Mouse (Mus musculus) frontal cortex, postnatal 25 days (tissue): Measurements from ENCODE around the gene Trim62.

ENCODE experiments used
- DNase-seq, 2 experiments: peaks; one replicate each; pipeline ENCODE4 v3.0.0; 2022; ENCODE audit warnings: low spot score in 2 of 2

The Trim62 gene

GRCm38 (mm10) chr4:128885540-128885939 is 2.2 kb downstream of the Trim62 start:
- DNase-seq, result no peak

- no peak for DNase-seq
Observed at GRCm38 (mm10) chr4:128886571-128886970, 3.2 kb downstream of the Trim62 start.

- DNase-seq, result no peak
Observed at GRCm38 (mm10) chr4:128887026-128887425, 3.6 kb downstream of the Trim62 start.

- DNase-seq, result no peak
Observed at GRCm38 (mm10) chr4:128887641-128888091, 4.3 kb downstream of the Trim62 start.

- no peak for DNase-seq
Observed at GRCm38 (mm10) chr4:128888436-128888990, 5.1 kb downstream of the Trim62 start.

- DNase-seq, result no peak
Observed at GRCm38 (mm10) chr4:128889752-128890630, 6.6 kb downstream of the Trim62 start.

GRCm38 (mm10) chr4:128891157-128891556 is 7.8 kb downstream of the Trim62 start:
- peak in 1 of 2 experiments; percentile 37 for DNase-seq

- DNase-seq, result no peak
Observed at GRCm38 (mm10) chr4:128891746-128892145, 8.4 kb downstream of the Trim62 start.

GRCm38 (mm10) chr4:128892188-128892587 is 8.8 kb downstream of the Trim62 start:
- no peak for DNase-seq

GRCm38 (mm10) chr4:128894112-128894511 is 10.7 kb downstream of the Trim62 start:
- DNase-seq, result no peak

- no peak for DNase-seq
Observed at GRCm38 (mm10) chr4:128895841-128896240, 12.5 kb downstream of the Trim62 start.

GRCm38 (mm10) chr4:128896667-128897066 is 13.3 kb downstream of the Trim62 start:
- DNase-seq, result no peak

GRCm38 (mm10) chr4:128897911-128898421 is 14.6 kb downstream of the Trim62 start:
- DNase-seq, result no peak

- peak; percentile 53 to 64 for DNase-seq
Observed at GRCm38 (mm10) chr4:128899332-128899731, 16.0 kb downstream of the Trim62 start.

- DNase-seq, result no peak
Observed at GRCm38 (mm10) chr4:128900484-128900883, 17.1 kb downstream of the Trim62 start.

- no peak for DNase-seq
Observed at GRCm38 (mm10) chr4:128902390-128902789, 19.0 kb downstream of the Trim62 start.

- DNase-seq, result no peak
Observed at GRCm38 (mm10) chr4:128904035-128904800, 20.8 kb downstream of the Trim62 start.

- no peak for DNase-seq
Observed at GRCm38 (mm10) chr4:128905251-128905650, 21.9 kb downstream of the Trim62 start.

GRCm38 (mm10) chr4:128906757-128907156 is 23.4 kb downstream of the Trim62 start:
- DNase-seq, result no peak

GRCm38 (mm10) chr4:128907238-128907968 is 24.0 kb downstream of the Trim62 start:
- no peak for DNase-seq
